Mouse (Mus musculus) naive thymus-derived CD4-positive, alpha-beta T cell, adult 2 months (primary cell): Measurements from ENCODE around the gene Sobp.

Experiments used
- DNase-seq: peaks from one replicate; pipeline ENCODE4 v3.0.0-alpha.2; 2011; ENCODE audit warnings: low read depth

Sobp gene

DNA sequence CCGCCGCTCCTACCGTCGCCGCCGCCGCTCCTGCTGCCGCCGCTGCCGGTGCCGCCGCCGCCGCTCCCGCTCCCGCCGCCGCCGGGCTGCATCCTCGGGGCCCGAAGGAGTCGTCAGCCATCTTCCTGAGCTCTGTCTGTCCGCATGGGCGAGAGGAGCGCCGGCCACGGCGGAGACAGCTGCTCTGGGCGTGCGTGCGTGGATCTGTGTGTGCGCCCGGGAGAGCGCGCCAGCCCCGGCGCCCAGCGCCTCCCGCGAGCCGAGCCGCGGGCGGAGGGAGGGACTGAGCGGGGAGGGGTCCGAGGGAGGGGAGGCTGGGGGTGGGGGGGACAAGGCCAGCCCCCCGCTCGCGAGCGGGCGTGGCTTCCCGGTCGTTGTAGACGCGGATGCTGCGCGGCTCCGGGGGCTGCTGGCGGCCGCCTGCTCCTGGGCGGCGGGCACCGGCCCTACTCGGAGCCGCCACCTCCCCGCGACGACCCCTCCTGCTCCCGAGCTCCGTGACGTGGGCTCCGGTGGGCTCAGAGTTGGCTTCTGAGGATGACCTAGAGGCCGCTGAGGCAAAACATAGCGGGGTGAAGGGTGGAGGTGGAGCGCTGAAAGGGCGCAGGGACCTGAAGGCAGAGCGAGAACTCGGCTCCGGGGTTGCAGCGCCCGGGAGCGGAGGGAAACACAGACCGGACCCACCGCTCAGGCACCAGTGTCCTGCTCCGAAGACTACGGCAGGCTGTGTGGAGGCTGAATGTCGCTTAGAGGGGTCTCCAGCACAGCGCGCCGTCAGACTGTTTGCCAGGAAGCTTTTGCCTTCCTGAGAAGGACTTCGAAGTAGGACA is at the start of gene Sobp, which contains the start of gene 9030612E09Rik:
Gene Sobp (minus strand): TSS at position 205 of the 830 bp plus-strand sequence.
Gene 9030612E09Rik (plus strand): TSS at position 379 of the 830 bp plus-strand sequence.
- no peak for DNase-seq

DNA sequence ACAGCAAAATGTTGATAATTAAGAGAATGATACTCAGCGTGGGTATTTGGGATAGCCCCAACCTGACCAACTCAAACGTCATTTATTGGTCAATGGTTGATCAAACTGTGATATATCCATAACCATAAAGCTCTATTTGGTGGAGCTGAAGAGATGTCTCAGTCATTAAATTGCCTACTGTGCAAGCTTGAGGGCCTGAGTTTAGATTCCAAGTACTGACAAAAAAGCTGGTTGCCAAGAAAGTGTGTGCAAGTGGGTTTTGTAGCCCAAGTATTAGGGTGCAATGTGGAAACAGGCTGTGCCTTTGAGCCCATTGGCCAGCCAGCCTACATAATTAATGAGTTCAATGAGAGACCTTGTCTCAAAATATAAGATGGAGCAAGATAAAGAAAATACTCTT is 49.1 kb upstream of the Sobp start:
- no peak for DNase-seq

DNA sequence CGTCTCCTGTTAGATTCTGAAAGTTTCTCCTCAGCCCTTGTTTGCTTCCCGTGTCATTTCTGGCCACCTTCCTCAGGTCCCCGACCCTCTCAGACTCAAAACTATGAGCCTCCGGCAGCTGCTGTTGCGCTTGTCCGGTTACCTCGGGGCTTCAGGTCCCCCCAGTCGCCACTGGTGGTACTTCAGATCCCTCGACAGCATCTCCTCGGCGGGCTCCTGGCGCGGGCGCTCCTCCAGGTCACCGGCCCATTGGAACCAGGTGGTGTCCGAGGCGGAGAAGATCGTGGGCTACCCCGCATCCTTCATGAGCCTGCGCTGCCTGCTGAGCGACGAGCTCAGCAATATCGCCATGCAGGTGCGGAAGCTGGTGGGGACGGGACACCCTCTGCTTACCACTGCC is 47.3 kb upstream of the Sobp start:
- no peak for DNase-seq

DNA sequence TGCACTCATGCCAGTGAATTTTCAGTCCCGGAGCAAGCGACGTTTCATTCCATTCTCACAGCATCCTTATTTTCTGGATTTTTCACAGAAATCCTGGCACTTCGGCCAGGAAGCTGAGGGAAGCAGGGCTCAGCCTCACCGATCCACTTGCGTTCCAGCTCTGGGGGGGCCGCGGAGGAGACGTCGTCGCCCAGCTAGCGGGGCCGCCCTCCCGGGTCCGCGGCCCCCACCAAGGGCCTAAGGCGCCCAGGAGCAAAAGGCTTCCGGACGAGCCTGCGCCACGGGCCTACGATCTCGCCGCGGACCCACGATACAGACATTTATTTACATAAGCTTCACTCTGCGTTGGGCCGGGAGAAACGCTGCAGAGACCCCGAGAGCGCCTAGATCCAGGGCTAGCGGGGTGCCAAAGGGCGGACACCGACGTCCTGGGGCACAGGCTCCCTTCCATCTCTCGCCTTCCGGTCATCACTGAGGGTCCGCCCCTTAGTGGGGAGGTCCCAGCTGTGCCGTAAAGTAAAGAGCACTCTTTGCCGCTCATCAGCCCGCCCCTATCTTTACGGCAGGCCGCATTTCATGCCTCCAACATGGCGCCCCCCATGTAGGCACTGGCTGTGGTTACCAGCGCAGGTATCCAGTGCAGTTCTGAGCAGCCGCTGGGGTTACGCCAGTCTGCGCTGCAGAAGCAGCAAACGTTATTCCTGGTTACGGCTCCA is 46.7 kb upstream of the Sobp start, which contains the start of gene Pdss2:
Gene Pdss2 (plus strand): TSS at position 577 of the 716 bp plus-strand sequence.
- peak; percentile 92 for DNase-seq

DNA sequence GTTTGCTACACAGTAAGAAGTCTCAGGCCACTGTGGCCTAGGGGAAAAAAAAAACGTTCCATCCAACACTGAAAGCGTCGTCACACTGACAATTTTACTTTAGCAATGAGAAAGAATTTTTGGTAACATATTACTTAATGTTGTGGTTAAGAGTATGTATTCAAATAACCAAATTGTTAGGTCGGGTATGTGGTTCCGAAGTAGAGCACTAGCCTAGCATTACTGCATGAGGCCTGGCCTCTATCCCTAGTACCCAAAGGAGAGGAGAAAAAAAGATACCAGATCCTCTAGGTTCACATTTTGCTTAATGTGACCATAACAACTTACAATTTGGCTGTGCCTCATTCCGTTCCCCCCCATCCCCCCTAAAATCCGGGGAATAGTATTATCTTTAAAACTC is 46.1 kb upstream of the Sobp start:
- DNase-seq: no peak

DNA sequence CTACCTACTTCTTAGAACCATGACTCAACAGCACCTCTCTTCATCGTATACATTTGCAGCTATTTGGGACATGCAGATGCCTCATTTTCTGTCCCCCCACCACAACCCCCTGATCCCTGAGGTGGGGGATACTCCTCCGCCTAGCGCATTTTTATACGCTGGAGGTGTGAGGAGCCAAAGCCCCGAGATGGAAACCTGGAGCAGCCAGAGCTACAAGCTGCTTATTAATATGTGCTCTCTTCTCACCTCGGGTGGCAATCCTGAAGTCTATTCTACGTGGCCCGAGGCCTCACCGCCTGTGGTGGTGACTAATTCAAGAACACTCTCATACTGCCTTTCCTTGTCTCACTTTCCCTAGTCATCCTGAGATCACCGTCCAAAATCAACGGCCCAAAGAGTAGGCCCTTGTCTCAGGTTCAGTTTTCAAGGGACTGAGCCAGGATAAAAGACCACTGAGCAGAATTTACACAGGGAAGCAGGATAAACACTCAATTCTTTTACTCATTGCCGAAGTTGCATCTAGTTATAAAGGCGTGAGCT is 43.1 kb upstream of the Sobp start:
- no peak for DNase-seq

DNA sequence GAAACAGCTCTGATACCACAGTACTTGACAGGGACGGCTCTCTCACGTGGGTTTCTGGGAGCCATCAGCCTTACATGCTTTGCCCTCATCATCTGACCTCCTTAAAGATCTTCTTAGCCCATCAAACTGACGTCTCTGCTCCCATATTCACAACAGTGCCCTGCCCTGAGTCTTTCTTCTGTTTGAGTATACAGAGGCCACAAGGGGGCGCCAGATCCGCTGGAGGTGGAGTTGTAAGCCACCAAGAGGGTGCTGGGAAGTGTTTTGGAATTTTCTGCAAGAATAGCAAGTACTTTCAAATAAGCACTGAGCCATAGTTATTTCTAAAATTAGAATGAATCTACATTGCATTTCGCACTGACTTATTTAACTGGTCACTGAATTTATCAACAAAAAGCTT is 37.5 kb upstream of the Sobp start:
- peak; percentile 71 for DNase-seq

DNA sequence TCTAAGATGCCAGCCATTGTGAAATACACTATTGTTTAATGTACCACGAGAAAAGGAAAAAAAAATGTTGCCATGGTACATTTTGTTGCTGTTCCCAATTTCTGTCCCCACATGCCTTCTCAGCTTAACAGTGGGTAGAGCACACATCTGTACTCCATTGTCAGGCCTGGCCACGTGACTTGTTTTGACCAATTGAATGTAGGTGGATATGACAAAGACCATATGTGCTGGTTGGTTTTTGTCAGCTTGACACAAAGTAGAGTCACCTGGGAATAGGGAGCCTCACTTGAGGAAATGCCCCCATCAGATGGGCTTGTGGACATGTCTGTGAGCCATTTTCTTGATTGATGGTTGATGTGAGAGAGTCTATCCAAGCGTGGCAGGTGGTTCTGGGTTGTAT is 29.5 kb upstream of the Sobp start:
- DNase-seq: no peak

DNA sequence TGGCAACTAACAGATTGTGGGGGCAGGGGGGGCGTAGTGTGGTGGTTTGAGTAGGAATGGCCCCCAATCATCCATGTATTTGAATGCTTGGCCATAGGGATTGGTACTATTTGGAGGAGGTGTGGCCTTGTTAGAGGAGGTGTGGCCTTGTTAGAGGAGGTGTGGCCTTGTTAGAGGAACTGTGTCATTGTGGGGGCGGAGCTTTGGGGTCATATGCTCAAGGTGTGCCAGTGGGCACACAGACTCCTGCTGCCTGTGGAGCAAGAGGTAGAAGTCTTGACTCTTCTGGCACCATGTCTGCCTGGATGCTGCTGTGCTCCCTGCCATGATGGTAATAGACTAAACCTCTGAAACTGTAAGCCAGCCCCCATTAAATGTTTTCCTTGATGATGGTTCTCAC is 25.9 kb upstream of the Sobp start:
- no peak for DNase-seq

DNA sequence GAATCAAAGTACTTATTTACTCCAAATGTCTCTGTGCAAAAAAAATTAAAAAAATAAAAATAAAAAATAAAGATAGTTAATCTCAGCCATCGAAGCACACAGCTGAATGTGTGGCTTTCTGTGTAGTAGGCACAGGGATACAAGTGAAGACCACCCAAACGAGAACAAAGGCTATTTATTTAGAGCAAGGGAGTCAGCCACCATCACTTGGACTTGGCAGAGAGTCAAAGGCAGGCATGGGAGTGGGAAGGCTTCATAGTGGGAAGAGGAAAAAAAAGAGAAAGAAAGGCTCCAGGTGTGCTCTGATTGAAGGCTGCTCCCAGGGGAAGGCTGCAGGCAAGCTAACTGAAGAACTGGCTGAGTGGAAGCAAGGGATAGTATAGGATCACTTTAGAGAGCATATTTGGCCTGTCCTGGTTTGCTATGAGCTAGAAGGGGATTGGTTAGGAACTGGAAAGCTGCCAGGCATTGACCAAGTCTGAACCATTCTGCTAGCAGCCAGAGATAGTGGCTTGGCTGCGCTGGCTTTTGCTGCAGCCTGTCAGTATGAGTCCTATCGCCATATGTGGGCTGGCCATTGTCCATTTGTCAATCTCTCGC is 6.1 kb upstream of the Sobp start:
- no peak for DNase-seq

DNA sequence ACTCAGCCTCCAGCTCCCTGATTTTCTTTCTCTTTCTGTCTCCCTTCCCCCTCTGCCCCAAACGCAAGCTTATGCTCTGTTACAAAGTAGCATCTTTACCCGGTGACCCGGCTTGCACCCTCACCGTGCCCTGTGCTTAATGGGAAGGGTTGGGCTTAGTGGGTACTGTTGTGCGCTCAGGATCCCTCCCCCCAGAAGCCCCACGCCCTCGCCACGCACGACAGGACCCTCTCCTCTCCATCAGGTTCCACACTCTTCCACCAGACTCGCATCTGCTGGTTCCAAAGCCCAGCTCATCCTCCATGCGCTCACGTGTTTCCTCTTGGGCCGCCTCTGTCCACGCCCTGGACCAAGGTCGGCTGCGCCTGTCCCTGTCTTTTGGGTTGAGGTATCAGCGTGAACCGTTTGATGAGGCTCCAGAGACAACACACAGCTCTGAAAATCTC is 849 bp upstream of the Sobp start:
- no peak for DNase-seq

DNA sequence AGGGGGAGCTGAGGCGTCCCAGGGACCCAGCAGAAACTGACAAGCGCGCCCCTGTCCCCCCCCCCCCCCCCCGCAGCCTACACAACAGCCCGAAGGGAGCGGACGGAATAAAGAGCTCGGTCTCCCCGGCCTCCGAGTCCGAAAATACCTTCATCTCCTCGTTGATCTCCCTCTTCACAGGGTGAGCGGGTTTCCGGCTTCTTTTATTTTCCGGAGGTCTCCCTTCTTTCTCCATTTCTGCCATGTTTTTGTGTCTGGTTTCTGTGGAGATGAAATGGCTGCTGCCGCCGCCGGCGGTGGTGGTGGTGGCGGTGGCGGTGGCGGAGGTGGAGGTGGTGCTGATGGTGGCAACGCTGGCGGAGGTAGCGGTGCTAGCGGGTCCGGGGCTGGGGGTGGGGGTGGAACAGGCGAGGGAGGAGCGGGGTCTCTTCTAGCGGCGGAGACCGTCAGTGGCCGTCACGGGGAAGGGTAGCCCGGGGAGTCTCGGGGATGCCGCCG is 453 bp downstream of the Sobp start:
- no peak for DNase-seq

DNA sequence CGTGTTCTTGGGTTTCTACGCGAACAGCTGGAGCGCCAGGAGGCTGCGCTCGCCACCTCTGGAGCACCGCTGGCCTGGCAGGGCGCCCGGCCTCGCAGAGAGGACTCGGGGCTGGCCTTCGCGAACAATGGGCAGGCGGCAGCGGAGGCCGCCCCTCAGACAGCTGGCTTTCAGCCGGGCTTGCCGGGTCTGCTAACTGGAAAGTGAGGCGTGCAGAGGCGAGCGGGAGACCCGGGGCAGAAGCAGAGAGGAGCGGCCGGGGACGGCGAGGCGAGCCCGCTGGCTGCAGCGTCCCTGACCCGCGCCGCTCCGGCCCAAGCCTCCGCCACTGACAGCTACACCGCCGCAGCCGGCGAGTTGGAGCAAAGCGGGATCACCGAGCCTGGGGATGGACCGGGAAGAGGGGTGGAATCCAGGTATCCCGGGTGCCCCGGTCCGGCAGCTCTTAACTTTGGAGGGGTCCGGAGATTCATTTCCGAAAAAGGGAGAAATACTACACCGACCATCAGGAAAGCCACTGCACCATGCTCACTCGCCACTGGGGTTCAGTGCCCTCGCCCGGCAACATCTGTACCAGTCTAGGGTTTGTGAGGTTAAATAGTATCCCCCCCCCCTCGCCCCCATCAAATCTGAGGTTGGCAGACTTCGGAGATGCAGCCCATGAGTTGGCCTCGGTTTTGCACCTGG is 1.0 kb downstream of the Sobp start:
- no peak for DNase-seq

DNA sequence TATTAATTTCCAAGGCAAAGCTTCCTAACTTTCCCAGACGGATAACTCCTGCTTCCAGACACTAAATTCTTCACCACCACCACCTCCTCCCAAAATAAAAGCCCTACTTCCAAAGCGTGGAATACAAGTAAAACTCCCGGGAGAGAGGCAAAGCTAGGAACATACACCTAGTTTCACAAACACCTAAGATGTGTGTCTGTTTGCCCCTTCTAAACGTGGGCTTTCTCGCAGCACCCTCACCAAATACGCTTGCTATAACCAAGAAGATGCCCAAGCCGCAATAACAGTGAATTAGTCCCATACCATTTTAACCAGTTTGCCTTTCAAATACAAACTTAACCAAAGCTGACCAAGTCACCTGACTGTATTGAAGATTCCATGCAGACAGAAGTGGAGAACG is 1.8 kb downstream of the Sobp start:
- DNase-seq: no peak

DNA sequence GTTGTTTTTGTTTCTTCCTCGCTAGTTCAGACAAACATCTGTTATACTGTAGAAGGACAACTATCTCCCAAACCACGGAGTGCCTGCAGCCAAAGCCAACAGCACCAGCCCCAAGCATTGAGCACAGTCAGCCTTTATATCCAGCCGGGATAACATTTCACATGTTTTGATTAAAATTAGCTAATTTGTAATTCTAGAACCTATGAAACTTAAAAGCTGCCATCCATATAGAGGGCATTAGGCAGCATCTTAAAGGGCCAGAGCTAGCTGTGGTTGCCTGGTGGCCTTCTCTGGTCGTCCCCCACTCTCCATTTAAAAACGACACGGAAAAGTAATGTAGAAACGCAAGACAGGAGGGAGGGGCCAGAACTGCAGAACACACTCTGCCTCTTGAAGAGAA is 2.3 kb downstream of the Sobp start:
- DNase-seq: no peak

DNA sequence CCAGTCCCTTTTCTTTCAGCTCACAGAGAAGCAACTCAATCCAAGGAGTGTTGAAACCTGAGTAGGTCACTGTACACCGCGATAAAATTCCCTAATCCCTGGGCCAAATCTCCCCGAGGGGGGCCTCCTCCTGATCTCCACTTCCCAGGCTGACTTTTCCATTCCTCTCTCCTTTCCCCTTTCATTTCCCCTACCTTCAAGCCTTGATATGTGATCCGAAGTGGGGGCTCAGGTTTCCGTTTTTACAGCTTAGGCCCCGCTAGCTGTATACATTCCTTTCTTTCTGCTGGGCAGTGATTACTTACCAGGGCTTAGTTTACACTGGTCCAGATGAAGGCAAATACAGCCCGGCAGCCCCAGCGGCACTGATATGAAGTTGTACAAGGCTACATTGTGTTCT is 3.2 kb downstream of the Sobp start:
- DNase-seq: no peak

DNA sequence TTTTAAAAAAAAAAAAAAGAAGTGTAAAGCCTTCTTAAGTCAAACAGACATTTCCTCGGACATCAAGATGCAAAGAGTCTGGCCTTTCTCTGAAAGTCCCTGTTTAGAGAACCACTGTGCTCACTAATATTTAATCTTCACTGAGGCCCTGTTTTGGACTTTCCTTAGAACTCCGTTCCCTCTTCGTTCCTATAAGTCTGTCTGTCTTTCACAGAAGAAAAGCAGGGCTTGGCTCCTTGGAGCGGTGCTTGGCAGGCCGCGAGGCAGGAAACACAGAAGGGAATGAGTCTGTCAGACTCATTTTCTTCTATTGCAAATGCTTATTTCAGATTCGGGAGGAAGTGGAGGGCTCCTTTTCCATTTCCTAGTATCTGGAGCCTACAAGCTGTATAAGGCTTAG is 5.5 kb downstream of the Sobp start:
- DNase-seq: no peak

DNA sequence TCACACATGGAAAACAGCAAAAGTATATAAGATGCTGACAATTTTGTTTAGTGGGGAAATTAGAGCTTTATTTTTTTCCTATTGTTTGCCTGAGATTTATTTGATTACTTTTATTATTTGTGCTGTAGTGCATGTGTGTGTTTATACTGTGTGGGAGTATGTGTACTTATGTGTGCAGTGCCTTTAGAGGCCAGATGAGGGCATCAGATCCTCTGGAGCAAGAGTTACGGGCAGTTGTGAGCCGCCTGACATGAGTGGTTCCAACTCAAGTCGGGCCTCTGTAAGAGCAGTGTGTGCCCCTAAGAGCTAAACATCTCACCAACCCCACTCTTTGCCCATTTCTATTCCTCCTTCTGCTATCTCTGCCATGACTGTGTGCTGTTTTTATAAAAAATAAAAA is 7.5 kb downstream of the Sobp start:
- DNase-seq: no peak

DNA sequence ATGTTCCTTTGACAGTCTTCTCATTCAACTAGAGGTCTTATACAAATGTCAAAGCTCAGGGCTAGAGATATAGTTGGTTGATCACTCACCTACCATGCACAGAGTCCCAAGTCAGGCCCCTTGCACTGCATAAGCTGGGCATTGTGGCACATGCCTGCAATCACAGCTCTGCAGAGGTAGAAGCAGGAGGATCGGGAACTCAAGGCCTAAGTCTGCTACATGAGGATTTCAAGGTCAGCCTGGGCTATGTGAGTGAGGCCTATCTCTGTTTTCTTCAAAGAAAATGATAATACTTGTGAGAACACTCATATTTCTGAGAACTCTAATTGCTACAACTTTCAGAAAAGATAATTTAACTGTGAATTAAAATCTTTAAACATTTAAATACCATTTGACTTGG is 8.2 kb downstream of the Sobp start:
- no peak for DNase-seq

DNA sequence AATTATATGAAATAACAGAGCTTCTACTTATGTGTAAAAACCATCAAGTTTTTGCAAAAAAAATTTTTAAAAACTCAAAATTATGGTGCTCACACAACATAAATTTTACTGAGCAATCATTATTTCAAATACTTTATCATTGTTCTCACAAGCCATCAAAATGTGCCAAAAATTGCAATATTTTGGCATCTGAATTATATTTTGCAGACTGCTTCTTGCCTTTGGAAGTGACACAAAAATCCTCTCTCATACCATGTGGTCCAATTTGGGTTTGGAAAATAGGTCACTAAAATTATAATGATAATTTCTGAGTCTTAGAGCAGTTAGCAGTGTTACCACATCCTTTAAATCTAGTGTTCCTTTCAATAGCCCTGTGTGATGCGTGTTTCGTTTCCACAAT is 9.9 kb downstream of the Sobp start:
- DNase-seq: no peak

DNA sequence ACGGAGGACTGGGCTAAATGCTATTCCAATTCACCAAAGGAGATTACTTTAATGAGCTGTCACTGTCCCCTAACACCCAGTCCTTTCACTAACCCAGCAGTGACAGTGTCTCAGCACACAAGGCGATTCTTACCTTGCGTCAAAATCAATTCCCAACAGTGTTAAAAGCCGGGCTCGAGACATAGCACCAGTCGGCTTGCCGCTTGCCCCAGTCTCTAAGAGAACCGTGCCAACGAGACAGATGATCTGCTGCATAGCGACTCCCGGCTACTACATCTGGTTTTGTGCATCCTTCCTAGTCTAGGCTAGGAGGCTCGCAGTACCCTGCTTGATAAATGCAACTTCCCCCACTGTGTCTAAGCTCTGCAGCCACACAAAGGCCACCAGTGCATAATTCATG is 12.0 kb downstream of the Sobp start:
- DNase-seq: no peak

DNA sequence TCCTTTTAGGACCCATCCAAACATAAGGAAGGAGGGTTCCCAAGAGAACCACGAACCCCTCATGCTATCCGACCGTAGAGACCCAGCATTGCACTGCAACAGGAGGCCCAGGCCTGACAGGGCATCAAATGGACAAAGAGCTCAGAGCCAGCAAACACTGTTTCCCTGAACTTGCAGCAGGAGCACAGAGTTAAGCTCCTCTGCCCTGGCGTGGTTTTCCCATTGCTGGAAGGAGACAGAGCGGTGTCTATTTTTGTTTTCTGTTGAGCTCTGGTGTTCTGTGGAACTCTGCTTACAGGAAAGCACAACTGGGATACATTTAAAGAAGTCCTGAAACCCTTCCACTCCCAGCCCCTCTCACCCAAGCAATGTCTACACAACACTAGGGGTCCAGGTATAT is 15.0 kb downstream of the Sobp start:
- DNase-seq: no peak
